Mouse (Mus musculus) kidney, adult 2 months (tissue): ENCODE measurements around the gene Slc24a4.

ENCODE experiments used
- CTCF ChIP-seq: fragments of 200-500 bp; conservative IDR thresholded peaks from 2 replicates; pipeline ENCODE4 v1.5.1; 2011; ENCODE audit warnings: low read depth, mild to moderate bottlenecking, control low read depth, low read length, moderate library complexity, mixed read lengths; ENCODE audit not compliant: insufficient read depth, insufficient read length
- POLR2A ChIP-seq: fragments of 200-500 bp; IDR thresholded peaks from one replicate; pipeline ENCODE4 v1.6.1; 2011; ENCODE audit warnings: low read depth, low read length, control low read depth

DNA sequence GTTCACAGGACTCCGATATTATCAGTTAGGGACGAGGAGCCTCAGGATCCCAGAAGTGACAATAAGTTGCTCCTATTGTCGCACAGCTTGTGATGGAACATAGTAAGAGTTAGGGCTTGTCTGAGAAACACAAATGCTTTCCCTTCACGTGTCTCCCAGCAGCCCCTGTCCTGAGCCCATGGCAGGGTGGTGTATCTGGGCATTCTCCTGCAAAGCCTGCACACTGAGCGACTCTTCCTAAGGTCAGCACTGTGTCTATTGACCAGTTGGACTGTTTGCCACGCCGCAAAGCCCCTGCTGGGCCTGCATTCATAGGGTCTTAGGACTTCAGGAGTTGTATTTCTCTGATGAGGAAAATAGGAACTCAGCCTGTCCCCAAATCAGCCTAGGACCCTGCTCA lies 15.6 kb upstream of the Slc24a4 start:
- TF ChIP-seq POLR2A, result no peak
- no peak for TF ChIP-seq CTCF
